8 mouse cellular contexts compared by ENCODE assay signal in the genomic region with DNA sequence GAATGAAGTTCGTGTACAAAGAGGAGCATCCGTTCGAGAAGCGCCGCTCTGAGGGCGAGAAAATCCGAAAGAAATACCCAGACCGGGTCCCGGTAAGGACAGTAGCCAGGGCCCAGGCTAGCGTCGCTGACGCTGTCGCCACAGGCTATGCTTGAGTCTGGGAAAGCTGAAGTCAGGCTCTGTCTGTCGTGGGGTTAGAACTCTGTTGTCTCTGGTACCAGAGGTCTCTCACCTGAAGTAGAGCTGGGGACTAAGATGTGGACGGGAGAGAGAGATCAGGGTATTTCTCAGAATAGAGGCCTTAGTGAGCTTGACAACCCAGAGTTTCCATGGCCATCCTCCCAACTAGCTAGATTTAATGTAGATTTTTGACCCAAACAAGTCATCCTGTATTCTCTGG. TPM values are rescaled to one million over a fixed set of nuclear protein-coding genes. Genes with fewer than 3 reads are reported as not detected.
DNase-seq lines count a peak whose midpoint lies in the region; ATAC-seq and TF ChIP-seq lines count a peak whose summit lies in the region.

No protein-coding gene starts in this region.

- no peak for TF ChIP-seq CTCF in liver, adult 2 months (IDR thresholded peaks at IDR 0.05; ENCODE audit: low read depth, low read length)
- no peak for TF ChIP-seq CTCF in intestine, postnatal 0 days (IDR thresholded peaks at IDR 0.05; ENCODE audit: low read depth)

- peak overlapping the region; percentile 85 for H3K4me2 ChIP-seq in embryonic facial prominence, embryonic 14.5 days (ENCODE audit: low read depth, low read length)
- H3K4me2 ChIP-seq in intestine, postnatal 0 days (replicated peaks; ENCODE audit: low read depth): peak overlapping the region; percentile 66
- peak overlapping the region; percentile 72 for H3K4me2 ChIP-seq in neural tube, embryonic 12.5 days (replicated peaks)

- peak overlapping the region; percentile 96 for H3K9ac ChIP-seq in liver, adult 2 months (ENCODE audit: low read depth, low read length)
- H3K9ac ChIP-seq in embryonic facial prominence, embryonic 14.5 days (ENCODE audit: low read depth, low read length): peak overlapping the region; percentile 85
- H3K9ac ChIP-seq in intestine, postnatal 0 days (ENCODE audit: low read depth, low read length): peak overlapping the region; percentile 89
- peak overlapping the region; percentile 90 for H3K9ac ChIP-seq in neural tube, embryonic 12.5 days

- H3K9me3 ChIP-seq in embryonic facial prominence, embryonic 14.5 days (ENCODE audit: control insufficient read depth, low read length): no peaks in the 10 kb centered on the region
- no peaks in the 10 kb centered on the region for H3K9me3 ChIP-seq in intestine, postnatal 0 days (ENCODE audit: control insufficient read depth)
- no peaks in the 10 kb centered on the region for H3K9me3 ChIP-seq in neural tube, embryonic 12.5 days

- peak overlapping the region; percentile 97 for H3K4me3 ChIP-seq in liver, adult 2 months (ENCODE audit: insufficient read depth, low read depth, low read length)
- peak overlapping the region; percentile 70 for H3K4me3 ChIP-seq in embryonic facial prominence, embryonic 14.5 days (ENCODE audit: low read depth, low read length)
- peak overlapping the region; percentile 67 for H3K4me3 ChIP-seq in intestine, postnatal 0 days (ENCODE audit: low read depth, low read length)
- H3K4me3 ChIP-seq in neural tube, embryonic 12.5 days: peak overlapping the region; percentile 76

- peak; percentile 1; the same call in 1 of the 2 replicates for ATAC-seq in embryonic facial prominence, embryonic 14.5 days (ENCODE audit: low read depth)
- peak; percentile 5; the same call in 1 of the 2 replicates for ATAC-seq in intestine, postnatal 0 days
- peak; percentile 19; the same call in 1 of the 2 replicates for ATAC-seq in neural tube, embryonic 12.5 days (ENCODE audit: low FRiP score, low read depth)

- peaks cover 24% of the 10 kb centered on the region for H3K36me3 ChIP-seq in liver, adult 2 months (ENCODE audit: control insufficient read depth, insufficient read depth, low read length)
- peaks cover 56% of the 10 kb centered on the region for H3K36me3 ChIP-seq in embryonic facial prominence, embryonic 14.5 days (ENCODE audit: control insufficient read depth, insufficient read depth, low read length)
- peaks cover 49% of the 10 kb centered on the region for H3K36me3 ChIP-seq in intestine, postnatal 0 days (ENCODE audit: control insufficient read depth, insufficient read depth)
- H3K36me3 ChIP-seq in neural tube, embryonic 12.5 days: peaks cover 50% of the 10 kb centered on the region

- H3K4me1 ChIP-seq in liver, adult 2 months (ENCODE audit: control insufficient read depth, insufficient read depth, low read length): peaks cover 5% of the 10 kb centered on the region; the same call in 1 of the 2 replicates
- peaks cover 11% of the 10 kb centered on the region for H3K4me1 ChIP-seq in embryonic facial prominence, embryonic 14.5 days (ENCODE audit: control insufficient read depth, insufficient read depth, low read length)
- H3K4me1 ChIP-seq in intestine, postnatal 0 days (replicated peaks; ENCODE audit: control insufficient read depth, insufficient read depth, low read length): no peaks in the 10 kb centered on the region
- H3K4me1 ChIP-seq in neural tube, embryonic 12.5 days: peaks cover 23% of the 10 kb centered on the region

- peaks cover 16% of the 10 kb centered on the region; the same call in 1 of the 2 replicates for H3K79me2 ChIP-seq in liver, adult 2 months (ENCODE audit: control insufficient read depth, insufficient read depth, low read length)

- no peak for DNase-seq in liver, adult 2 months (ENCODE audit: extremely low read depth, low read depth, low spot score)
- no peak for DNase-seq in liver
- DNase-seq in embryonic facial prominence, embryonic 14.5 days (ENCODE audit: low spot score): no peak
- DNase-seq in c-Kit-positive CD71-positive TER-119-positive erythroid progenitor cells, embryonic 14.5 days (ENCODE audit: low spot score): no peak
- DNase-seq in cerebellum, postnatal 10 days: no peak
- no peak for DNase-seq in right cerebral cortex, adult 2 months (ENCODE audit: low spot score in 2 of 2)

- H3K27ac ChIP-seq in liver, adult 2 months (replicated peaks; ENCODE audit: insufficient read depth, low read depth, low read length): peak overlapping the region; percentile 94
- peak overlapping the region; percentile 92 for H3K27ac ChIP-seq in embryonic facial prominence, embryonic 14.5 days (replicated peaks; ENCODE audit: low read depth, low read length)
- peak overlapping the region; percentile 89 for H3K27ac ChIP-seq in intestine, postnatal 0 days (ENCODE audit: low read depth, low read length)
- H3K27ac ChIP-seq in neural tube, embryonic 12.5 days: peak overlapping the region; percentile 75

- H3K27me3 ChIP-seq in liver, adult 2 months (ENCODE audit: control insufficient read depth, insufficient read depth, low read length): no peaks in the 10 kb centered on the region
- no peaks in the 10 kb centered on the region for H3K27me3 ChIP-seq in embryonic facial prominence, embryonic 14.5 days (replicated peaks; ENCODE audit: control insufficient read depth, insufficient read depth, low read length)
- no peaks in the 10 kb centered on the region for H3K27me3 ChIP-seq in intestine, postnatal 0 days (replicated peaks; ENCODE audit: control insufficient read depth, insufficient read depth, low read length)
- no peaks in the 10 kb centered on the region for H3K27me3 ChIP-seq in neural tube, embryonic 12.5 days (replicated peaks)

- no peak for TF ChIP-seq POLR2A in liver, adult 2 months (IDR thresholded peaks at IDR 0.05; ENCODE audit: extremely low read depth, insufficient read depth, low read length)

- WGBS in liver, adult 2 months: 0% methylated on average over 15 of the region's 15 CpGs
- WGBS in embryonic facial prominence, embryonic 14.5 days: 0% methylated on average over 13 of the region's 15 CpGs
- 0% methylated on average over 15 of the region's 15 CpGs for WGBS in intestine, postnatal 0 days
- under 1% methylated on average over 15 of the region's 15 CpGs for WGBS in neural tube, embryonic 12.5 days

RNA-seq across cellular contexts. Expression of gene Gabarap, which starts 0.8 kb away (rescaled TPM):
- total RNA-seq in liver, adult 2 months (2014; rRNA removed): 175 and 176 TPM in 2 replicates
- polyA plus RNA-seq in liver, adult 2 months (2012; rRNA removed): 430 and 476 TPM in 2 replicates
- polyA plus RNA-seq in embryonic facial prominence, embryonic 14.5 days (2014; fragmentation: Nextera tagmentation; extraction: Ambion mirVana): 577 and 590 TPM in 2 replicates
- 1,065 and 1,136 TPM in 2 replicates for polyA plus RNA-seq in intestine, postnatal 0 days (2015; fragmentation: Nextera tagmentation; extraction: Ambion mirVana)
- polyA plus RNA-seq in neural tube, embryonic 12.5 days (2016; fragmentation: Nextera tagmentation; extraction: Ambion mirVana): 577 and 592 TPM in 2 replicates

RNA-seq across cellular contexts. Expression of gene Phf23, which starts 3.9 kb away (rescaled TPM):
- total RNA-seq in liver, adult 2 months (2014; rRNA removed): 8.0 and 8.5 TPM in 2 replicates
- 8.8 and 12.1 TPM in 2 replicates for polyA plus RNA-seq in liver, adult 2 months (2012; rRNA removed)
- polyA plus RNA-seq in embryonic facial prominence, embryonic 14.5 days (2014; fragmentation: Nextera tagmentation; extraction: Ambion mirVana): 47.0 and 49.3 TPM in 2 replicates
- polyA plus RNA-seq in intestine, postnatal 0 days (2015; fragmentation: Nextera tagmentation; extraction: Ambion mirVana): 32.6 and 37.7 TPM in 2 replicates
- polyA plus RNA-seq in neural tube, embryonic 12.5 days (2016; fragmentation: Nextera tagmentation; extraction: Ambion mirVana): 89.4 and 92.5 TPM in 2 replicates

RNA-seq across cellular contexts. Expression of gene Dvl2, which starts 8.7 kb away (rescaled TPM):
- 2.8 TPM in 2 replicates for total RNA-seq in liver, adult 2 months (2014; rRNA removed)
- polyA plus RNA-seq in liver, adult 2 months (2012; rRNA removed): 3.7 and 4.5 TPM in 2 replicates
- polyA plus RNA-seq in embryonic facial prominence, embryonic 14.5 days (2014; fragmentation: Nextera tagmentation; extraction: Ambion mirVana): 30.8 and 36.2 TPM in 2 replicates
- 9.1 TPM in 2 replicates for polyA plus RNA-seq in intestine, postnatal 0 days (2015; fragmentation: Nextera tagmentation; extraction: Ambion mirVana)
- polyA plus RNA-seq in neural tube, embryonic 12.5 days (2016; fragmentation: Nextera tagmentation; extraction: Ambion mirVana): 39.0 and 40.7 TPM in 2 replicates

RNA-seq across cellular contexts. Expression of gene Elp5, which starts 9.4 kb away (rescaled TPM):
- 19.5 and 21.3 TPM in 2 replicates for total RNA-seq in liver, adult 2 months (2014; rRNA removed)
- 30.8 and 33.7 TPM in 2 replicates for polyA plus RNA-seq in liver, adult 2 months (2012; rRNA removed)
- 109 and 116 TPM in 2 replicates for polyA plus RNA-seq in embryonic facial prominence, embryonic 14.5 days (2014; fragmentation: Nextera tagmentation; extraction: Ambion mirVana)
- polyA plus RNA-seq in intestine, postnatal 0 days (2015; fragmentation: Nextera tagmentation; extraction: Ambion mirVana): 56.8 and 57.7 TPM in 2 replicates
- 129 and 131 TPM in 2 replicates for polyA plus RNA-seq in neural tube, embryonic 12.5 days (2016; fragmentation: Nextera tagmentation; extraction: Ambion mirVana)

RNA-seq across cellular contexts. Expression of gene Ctdnep1, which starts 10.8 kb away (rescaled TPM):
- 6.6 and 13.4 TPM in 2 replicates for total RNA-seq in liver, adult 2 months (2014; rRNA removed)
- polyA plus RNA-seq in liver, adult 2 months (2012; rRNA removed): 39.1 and 45.3 TPM in 2 replicates
- polyA plus RNA-seq in embryonic facial prominence, embryonic 14.5 days (2014; fragmentation: Nextera tagmentation; extraction: Ambion mirVana): 37.4 and 39.2 TPM in 2 replicates
- polyA plus RNA-seq in intestine, postnatal 0 days (2015; fragmentation: Nextera tagmentation; extraction: Ambion mirVana): 23.2 and 24.1 TPM in 2 replicates
- 23.0 and 24.3 TPM in 2 replicates for polyA plus RNA-seq in neural tube, embryonic 12.5 days (2016; fragmentation: Nextera tagmentation; extraction: Ambion mirVana)
